In genomic region chr14:24646239-24646848, GRCm38 (mm10) we compare ENCODE assay signal across 11 mouse cellular contexts.
DNase-seq lines count a peak whose midpoint lies in the region; ATAC-seq and TF ChIP-seq lines count a peak whose summit lies in the region.
"Had no signal": no experiment of that assay in that cellular context is flagged by ENCODE, and none has a peak within 500 bp of the region (broad histone marks: within the 10 kb centered on the region; RNA-seq: fewer than 3 reads in every experiment).

No protein-coding gene starts in this region.

- WGBS in kidney, adult 2 months, result 53% methylated on average over 6 of the region's 6 CpGs
- WGBS in kidney, embryonic 15.5 days, result 63% methylated on average over 6 of the region's 6 CpGs
- WGBS in embryonic facial prominence, embryonic 10.5 days, result 91% methylated on average over 6 of the region's 6 CpGs

- H3K9me3 ChIP-seq in kidney, embryonic 15.5 days (replicated peaks), result no peaks in the 10 kb centered on the region
- H3K9me3 ChIP-seq in embryonic facial prominence, embryonic 10.5 days, result no peaks in the 10 kb centered on the region
- H3K9me3 ChIP-seq: embryonic facial prominence, embryonic 15.5 days; stomach, embryonic 15.5 days had no signal

- no peak overlapping the region for H3K27ac ChIP-seq in kidney, adult 2 months (ENCODE audit: insufficient read depth, low read depth, low read length)
- no peak overlapping the region for H3K27ac ChIP-seq in kidney, embryonic 15.5 days
- 0 out of 2 replicates have a peak overlapping the region, but pooled peaks have one; percentile 3 for H3K27ac ChIP-seq in embryonic facial prominence, embryonic 10.5 days (replicated peaks)
- H3K27ac ChIP-seq: embryonic facial prominence, embryonic 15.5 days; macrophage; stomach, embryonic 15.5 days had no signal

- no peak for ATAC-seq in kidney, embryonic 15.5 days (replicated peaks; ENCODE audit: low FRiP score)

- TF ChIP-seq POLR2A in kidney, adult 2 months (IDR thresholded peaks at IDR 0.05; ENCODE audit: low read depth, low read length), result no peak

- H3K36me3 ChIP-seq in kidney, adult 2 months (ENCODE audit: control insufficient read depth, insufficient read depth, low read length), result no peaks in the 10 kb centered on the region
- no peaks in the 10 kb centered on the region for H3K36me3 ChIP-seq in kidney, embryonic 15.5 days
- H3K36me3 ChIP-seq in embryonic facial prominence, embryonic 10.5 days (replicated peaks), result no peaks in the 10 kb centered on the region
- H3K36me3 ChIP-seq: embryonic facial prominence, embryonic 15.5 days; stomach, embryonic 15.5 days had no signal

- no peaks in the 10 kb centered on the region; the same call in 1 of the 2 replicates for H3K27me3 ChIP-seq in kidney, adult 2 months (replicated peaks; ENCODE audit: control insufficient read depth, insufficient read depth, low read length)
- H3K27me3 ChIP-seq in kidney, embryonic 15.5 days, result no peaks in the 10 kb centered on the region
- 0 out of 2 replicates have a peak, but pooled peaks cover 4% of the 10 kb centered on the region for H3K27me3 ChIP-seq in embryonic facial prominence, embryonic 10.5 days (replicated peaks; ENCODE audit: low read depth, poor library complexity, severe bottlenecking)
- H3K27me3 ChIP-seq: embryonic facial prominence, embryonic 15.5 days; stomach, embryonic 15.5 days had no signal

- no peak overlapping the region for H3K9ac ChIP-seq in kidney, embryonic 15.5 days
- H3K9ac ChIP-seq: embryonic facial prominence, embryonic 15.5 days; stomach, embryonic 15.5 days had no signal

- H3K4me1 ChIP-seq in kidney, adult 2 months (ENCODE audit: control insufficient read depth, insufficient read depth, low read length), result no peaks in the 10 kb centered on the region
- H3K4me1 ChIP-seq in kidney, embryonic 15.5 days, result 0 out of 2 replicates have a peak, but pooled peaks cover 4% of the 10 kb centered on the region
- H3K4me1 ChIP-seq in embryonic facial prominence, embryonic 10.5 days, result 0 out of 2 replicates have a peak, but pooled peaks cover 4% of the 10 kb centered on the region
- H3K4me1 ChIP-seq: embryonic facial prominence, embryonic 15.5 days had no signal

- no peak overlapping the region for H3K4me2 ChIP-seq in kidney, embryonic 15.5 days
- H3K4me2 ChIP-seq: embryonic facial prominence, embryonic 15.5 days; stomach, embryonic 15.5 days had no signal

- H3K4me3 ChIP-seq in kidney, adult 2 months (ENCODE audit: insufficient read depth, low read depth, low read length), result no peak overlapping the region
- no peak overlapping the region for H3K4me3 ChIP-seq in kidney, embryonic 15.5 days (replicated peaks)
- H3K4me3 ChIP-seq in embryonic facial prominence, embryonic 10.5 days, result no peak overlapping the region
- H3K4me3 ChIP-seq: embryonic facial prominence, embryonic 15.5 days; stomach, embryonic 15.5 days had no signal

- DNase-seq in kidney, adult 2 months, result peak; percentile 3
- peak; percentile 63 for DNase-seq in NIH3T3 (ENCODE audit: low read depth)
- DNase-seq in embryonic facial prominence, embryonic 10.5 days (ENCODE audit: low spot score), result no peak
- peak; percentile 37 for DNase-seq in lung, postnatal 14 days
- DNase-seq in urinary bladder, postnatal 10 days (ENCODE audit: low spot score), result no peak
- DNase-seq in natural killer cell, adult 2 months (ENCODE audit: low spot score in 2 of 2), result no peak
- no peak for DNase-seq in gastrocnemius, postnatal 25 days

- 0 out of 2 replicates have a peak, but pooled peaks have one; percentile 30 for TF ChIP-seq CTCF in kidney, adult 2 months (conservative IDR thresholded peaks at IDR 0.05; ENCODE audit: insufficient read depth, insufficient read length, low read depth, low read length)

Comparison
In these comparisons a context has a peak if more than half of its experiments do, and no peak if none do; other contexts are left out.
1. DNase-seq: peak in kidney, adult 2 months (single experiment), NIH3T3 (single experiment) and lung, postnatal 14 days (single experiment); none in embryonic facial prominence, embryonic 10.5 days (single experiment), urinary bladder, postnatal 10 days (single experiment), natural killer cell, adult 2 months (0 of 2) and gastrocnemius, postnatal 25 days (single experiment).